Mouse (Mus musculus) hindbrain, postnatal 0 days (tissue): ENCODE results near the gene Trp73. TPM values are rescaled to one million over a fixed set of nuclear protein-coding genes. Genes with fewer than 3 reads are reported as not detected.

Experiments
- ATAC-seq: fragments of 200-750 bp; cut with Nextera tagmentation; 2 replicates; pipeline ENCODE4 v1.8.0; 2017; ENCODE audit warnings: mild to moderate bottlenecking, moderate TSS enrichment, moderate library complexity
- DNase-seq: peaks from one replicate; pipeline ENCODE4 v3.0.0-alpha.2; 2015; ENCODE audit warnings: low spot score
- H3K27ac ChIP-seq: fragments of 300-500 bp; sonication (generic); 2 replicates; pipeline ENCODE4 v1.5.1; 2014; ENCODE audit warnings: mild to moderate bottlenecking
- H3K27me3 ChIP-seq: fragments of 300-500 bp; sonication (generic); 2 replicates; pipeline ENCODE4 v1.6.1; 2014; ENCODE audit warnings: low read length, mixed read lengths; ENCODE audit not compliant: insufficient read depth
- H3K36me3 ChIP-seq: fragments of 300-500 bp; sonication (generic); 2 replicates; pipeline ENCODE4 v1.6.1; 2014; ENCODE audit warnings: low read length, mixed read lengths; ENCODE audit not compliant: insufficient read depth
- H3K4me1 ChIP-seq: fragments of 300-500 bp; sonication (generic); 2 replicates; pipeline ENCODE4 v1.6.1; 2014; ENCODE audit warnings: antibody characterized with exemption, low read length, mixed read lengths; ENCODE audit not compliant: insufficient read depth
- H3K4me2 ChIP-seq: fragments of 300-500 bp; sonication (generic); 2 replicates; pipeline ENCODE4 v1.6.1; 2014; ENCODE audit warnings: low read depth, mild to moderate bottlenecking, low read length, moderate library complexity, mixed read lengths
- H3K4me3 ChIP-seq: fragments of 300-500 bp; sonication (generic); 2 replicates; pipeline ENCODE4 v1.5.1; 2014; ENCODE audit warnings: low read length
- H3K9ac ChIP-seq: fragments of 300-500 bp; sonication (generic); replicated peaks from 2 replicates; pipeline ENCODE4 v1.6.1; 2014; ENCODE audit warnings: mild to moderate bottlenecking, low read length, moderate library complexity, mixed read lengths
- H3K9me3 ChIP-seq: fragments of 300-500 bp; sonication (generic); 2 replicates; pipeline ENCODE4 v1.6.1; 2016; ENCODE audit warnings: low read length, mixed read lengths
- CTCF ChIP-seq: IDR thresholded peaks from 2 replicates; pipeline ENCODE4 v1.5.1; 2016; ENCODE audit warnings: antibody characterized with exemption, control low read depth, low read depth
- WGBS: fragments of 180-500 bp; shearing (Covaris S2); extraction: QIAGEN DNeasy Blood & Tissue Kit; methylation state at CpG from one replicate; pipeline ENCODE4 v1.1.7; 2014; 5-methylcytosine and 5-hydroxymethylcytosine counted together
- polyA plus RNA-seq: library from polyadenylated mRNA; unstranded; fragments of >200 nt; fragmentation: Nextera tagmentation; extraction: Ambion mirVana; gene quantifications from 2 replicates; pipeline ENCODE4 v1.2.1, GENCODE M21; 2015
- total RNA-seq: library from RNA; depleted of rRNA; stranded (reverse); fragments of >200 nt; gene quantifications from 2 replicates; pipeline ENCODE4 v1.2.3, GENCODE M21; 2014

The Trp73 gene
- total and polyA plus RNA-seq, 2 experiments from 2014 or later = 0.96 to 1.2 TPM

DNA sequence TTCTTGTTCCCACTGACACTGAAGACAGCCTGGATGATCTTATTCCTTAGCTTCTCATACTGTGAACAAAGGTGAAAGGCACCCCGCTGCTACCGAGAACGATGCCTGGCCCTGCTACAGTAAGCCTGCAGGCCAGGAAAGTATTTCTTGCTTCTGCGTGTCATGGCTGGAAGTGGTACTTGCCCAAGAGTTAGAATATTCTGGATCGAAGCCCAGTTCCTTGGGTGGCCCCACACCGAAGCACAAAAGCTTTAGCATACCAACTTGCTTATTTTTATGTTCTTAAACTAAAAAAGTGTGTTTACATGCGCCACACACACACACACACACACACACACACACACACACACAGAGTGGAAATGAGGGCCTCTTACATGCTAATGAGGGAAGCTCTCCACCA lies 111.9 kb downstream of the Trp73 start:
- WGBS = 71% methylated on average over 7 of the region's 7 CpGs
- Histone ChIP-seq H3K4me1 (peaks cover 15% of the 10 kb centered on the region), H3K27ac (no peak overlapping the region), H3K9ac (no peak overlapping the region), H3K9me3 (no peaks in the 10 kb centered on the region), H3K36me3 (no peaks in the 10 kb centered on the region), H3K27me3 (no peaks in the 10 kb centered on the region), H3K4me2 (no peak overlapping the region), H3K4me3 (no peak overlapping the region)
- DNase-seq = no peak
- TF ChIP-seq CTCF = no peak
- no peak for ATAC-seq

GRCm38 (mm10) chr4:154026441-154026761 lies 113.6 kb downstream of the Trp73 start:
- no peak for ATAC-seq
- Histone ChIP-seq H3K27ac (no peak overlapping the region), H3K27me3 (no peaks in the 10 kb centered on the region), H3K9me3 (no peaks in the 10 kb centered on the region), H3K4me2 (peak overlapping the region; percentile 57), H3K9ac (peak overlapping the region; percentile 48; the same call in 1 of the 2 replicates), H3K36me3 (peaks cover 4% of the 10 kb centered on the region; the same call in 1 of the 2 replicates), H3K4me1 (peaks cover 15% of the 10 kb centered on the region), H3K4me3 (peak overlapping the region; percentile 34)
- TF ChIP-seq CTCF = no peak
- WGBS = 31% methylated on average over 2 of the region's 2 CpGs
- no peak for DNase-seq

DNA sequence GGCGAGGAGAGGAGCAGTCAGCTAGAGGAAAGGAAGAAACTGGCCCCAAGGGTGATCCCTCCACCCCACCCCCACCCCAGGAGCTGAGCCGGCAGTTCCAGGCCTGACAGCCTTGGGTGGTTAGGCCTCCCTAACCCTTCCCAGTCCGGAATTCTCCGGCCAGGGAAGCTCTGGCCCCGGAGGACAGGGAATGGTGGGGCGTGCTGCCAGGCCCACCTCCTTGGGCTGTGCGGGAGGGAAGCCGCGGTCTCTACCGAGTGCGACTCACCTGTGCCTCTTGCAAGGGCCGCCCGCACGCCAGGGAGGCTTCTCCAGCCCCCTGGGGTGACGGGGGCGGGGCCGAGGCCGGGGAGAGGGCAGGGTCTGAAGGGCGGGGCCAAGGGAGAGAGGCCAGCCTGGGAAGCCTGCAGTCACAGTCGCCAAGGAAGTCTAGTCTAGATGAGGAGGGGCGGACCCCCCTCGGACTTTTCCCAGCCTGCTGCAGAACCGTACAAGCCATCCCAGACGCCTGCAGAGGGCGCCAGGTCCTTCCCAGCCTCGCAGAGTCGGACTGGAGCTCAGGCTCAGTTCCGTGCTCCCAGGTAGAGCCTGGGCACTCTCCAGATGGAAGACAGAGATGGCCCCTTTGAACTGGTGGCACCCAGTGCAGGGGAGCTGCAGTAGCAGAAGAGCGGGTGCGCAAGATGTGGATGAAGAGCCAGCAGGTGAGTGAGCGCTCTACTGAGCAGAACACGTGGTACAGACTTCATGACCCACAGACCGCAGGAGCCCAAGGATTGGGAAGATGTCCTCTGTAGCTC lies 114.2 kb downstream of the Trp73 start, which contains the start of gene Smim1:
TSS of gene Smim1 (minus strand) at position 590 of the 800 bp plus-strand sequence.
- DNase-seq = peak; percentile 84
- Histone ChIP-seq H3K4me3 (peak within 1 kb of the TSS; percentile 34), H3K9ac (peak within 1 kb of the TSS; percentile 48), H3K36me3 (peaks cover 10% of the 10 kb centered on the region; the same call in 1 of the 2 replicates), H3K27ac (peak within 1 kb of the TSS; percentile 68), H3K9me3 (no peaks in the 10 kb centered on the region), H3K4me2 (peak within 1 kb of the TSS; percentile 57), H3K27me3 (no peaks in the 10 kb centered on the region), H3K4me1 (peaks cover 15% of the 10 kb centered on the region)
- peak; percentile 77 for ATAC-seq
- peak; percentile 70 for TF ChIP-seq CTCF
- WGBS = 2% methylated on average over 32 of the region's 33 CpGs

DNA sequence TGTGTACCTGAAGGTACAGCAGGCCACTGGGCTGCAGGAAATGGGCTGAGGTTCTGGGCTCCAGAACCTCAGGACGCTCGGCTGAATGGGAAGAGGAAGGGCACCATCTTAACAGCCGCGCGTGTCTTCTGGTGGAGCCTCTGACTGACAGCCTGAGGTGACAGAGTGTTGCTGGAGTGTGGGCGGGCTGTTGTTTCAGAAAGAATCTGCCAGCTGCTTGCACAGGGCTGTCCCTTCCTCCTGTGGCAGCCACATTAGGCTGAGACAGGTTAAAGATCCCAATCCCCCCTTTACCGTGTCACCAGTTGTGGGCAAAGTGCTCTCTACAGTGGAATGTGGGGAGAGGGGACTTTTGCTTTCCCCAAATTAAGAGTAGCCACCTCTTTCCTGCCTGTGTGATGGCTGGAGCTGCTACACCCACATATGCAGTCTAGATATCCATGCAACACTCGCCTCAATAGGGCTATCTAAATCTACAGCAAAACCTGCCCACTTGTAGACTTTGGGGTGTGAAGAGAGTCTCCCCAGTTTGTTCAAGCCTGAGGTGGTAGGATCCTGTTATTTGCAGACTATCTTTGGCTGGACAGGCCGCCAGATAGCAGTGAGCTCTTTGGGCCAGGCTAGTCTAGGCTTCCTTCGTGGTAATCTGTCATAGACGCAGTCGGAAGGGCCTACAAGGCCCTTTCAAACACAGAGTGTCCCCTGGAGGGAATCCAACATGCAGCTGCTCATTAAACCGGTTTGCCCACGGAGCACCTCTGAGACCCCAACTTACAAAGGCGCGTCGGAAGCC lies 115.1 kb downstream of the Trp73 start:
- H3K9ac ChIP-seq = peak overlapping the region; percentile 48; the same call in 1 of the 2 replicates

GRCm38 (mm10) chr4:154023754-154024601 lies 116.0 kb downstream of the Trp73 start:
- Histone ChIP-seq H3K9me3 (no peaks in the 10 kb centered on the region), H3K27me3 (no peaks in the 10 kb centered on the region), H3K36me3 (peaks cover 27% of the 10 kb centered on the region), H3K4me3 (no peak overlapping the region), H3K4me2 (no peak overlapping the region), H3K27ac (no peak overlapping the region), H3K9ac (no peak overlapping the region), H3K4me1 (peaks cover 15% of the 10 kb centered on the region)
- TF ChIP-seq CTCF = no peak
- WGBS = 33% methylated on average over 8 of the region's 8 CpGs
- ATAC-seq (no peak), DNase-seq (no peak)

More for the DNA sequence above, 115.1 kb downstream of the Trp73 start:
- WGBS = 37% methylated on average over 17 of the region's 17 CpGs
- H3K9me3 ChIP-seq = no peaks in the 10 kb centered on the region
- peaks cover 15% of the 10 kb centered on the region for H3K4me1 ChIP-seq
- H3K27ac ChIP-seq = peak overlapping the region; percentile 68; the same call in 1 of the 2 replicates
- H3K27me3 ChIP-seq = no peaks in the 10 kb centered on the region
- no peak for TF ChIP-seq CTCF
- ATAC-seq = no peak
- DNase-seq = peak; percentile 17
- peak overlapping the region; percentile 34 for H3K4me3 ChIP-seq
- H3K36me3 ChIP-seq = peaks cover 17% of the 10 kb centered on the region; the same call in 1 of the 2 replicates
- H3K4me2 ChIP-seq = peak overlapping the region; percentile 57

DNA sequence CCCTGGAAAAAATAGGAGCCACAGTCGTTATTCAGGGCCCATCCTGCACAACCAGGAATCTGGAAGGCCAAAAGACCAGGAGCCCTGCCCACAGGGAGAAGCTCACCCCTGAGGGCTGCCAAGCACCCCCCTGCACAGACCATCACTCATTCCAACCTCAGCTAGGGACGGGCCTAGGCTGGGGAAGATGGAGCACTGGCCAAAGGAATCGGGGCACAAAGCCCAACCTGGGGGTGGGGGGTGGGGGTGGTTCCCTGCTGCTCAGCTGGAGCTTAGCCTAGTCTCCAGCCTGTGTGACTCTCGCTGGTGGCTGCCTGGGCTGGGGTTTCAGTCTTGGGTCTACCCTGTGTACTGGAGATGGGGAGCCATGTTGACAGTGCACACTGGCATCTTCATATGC lies 117.2 kb downstream of the Trp73 start:
- Histone ChIP-seq H3K27ac (0 out of 2 replicates have a peak overlapping the region, but pooled peaks have one; percentile 17), H3K9me3 (no peaks in the 10 kb centered on the region), H3K9ac (no peak overlapping the region), H3K4me1 (peaks cover 15% of the 10 kb centered on the region), H3K4me3 (no peak overlapping the region), H3K27me3 (no peaks in the 10 kb centered on the region), H3K4me2 (no peak overlapping the region), H3K36me3 (peaks cover 37% of the 10 kb centered on the region)
- WGBS = 17% methylated on average over 4 of the region's 4 CpGs
- ATAC-seq = peak; percentile 14; the same call in 1 of the 2 replicates
- no peak for TF ChIP-seq CTCF
- peak; percentile 21 for DNase-seq
